7 mouse cellular contexts compared by ENCODE assay signal in genomic region chr2:104410963-104411545, GRCm38 (mm10). TPM values are rescaled to one million over a fixed set of nuclear protein-coding genes. Genes with fewer than 3 reads are reported as not detected.
DNase-seq lines count a peak whose midpoint lies in the region; ATAC-seq and TF ChIP-seq lines count a peak whose summit lies in the region.

Gene D430041D05Rik (minus strand): TSS chr2:104411013.

- peak within 1 kb of the TSS; percentile 63 for H3K4me3 ChIP-seq in lung, embryonic 14.5 days (ENCODE audit: low read depth, low read length)
- H3K4me3 ChIP-seq in embryonic facial prominence, embryonic 14.5 days (ENCODE audit: low read depth, low read length): peak within 1 kb of the TSS; percentile 65
- H3K4me3 ChIP-seq in hindbrain, postnatal 0 days (ENCODE audit: low read length): peak within 1 kb of the TSS; percentile 79
- peak within 1 kb of the TSS; percentile 65 for H3K4me3 ChIP-seq in midbrain, embryonic 12.5 days

- peaks cover 45% of the 10 kb centered on the region for H3K27me3 ChIP-seq in lung, embryonic 14.5 days (ENCODE audit: insufficient read depth, low read length)
- peaks cover 57% of the 10 kb centered on the region for H3K27me3 ChIP-seq in embryonic facial prominence, embryonic 14.5 days (replicated peaks; ENCODE audit: control insufficient read depth, insufficient read depth, low read length)
- no peaks in the 10 kb centered on the region for H3K27me3 ChIP-seq in hindbrain, postnatal 0 days (ENCODE audit: insufficient read depth, low read length)
- H3K27me3 ChIP-seq in midbrain, embryonic 12.5 days: peaks cover 54% of the 10 kb centered on the region

- no peak for TF ChIP-seq CTCF in lung, embryonic 14.5 days (IDR thresholded peaks at IDR 0.05; ENCODE audit: low read depth)
- TF ChIP-seq CTCF in hindbrain, postnatal 0 days (IDR thresholded peaks at IDR 0.05; ENCODE audit: low read depth): no peak

- no peaks in the 10 kb centered on the region for H3K4me1 ChIP-seq in lung, embryonic 14.5 days (ENCODE audit: insufficient read depth)
- H3K4me1 ChIP-seq in embryonic facial prominence, embryonic 14.5 days (ENCODE audit: control insufficient read depth, insufficient read depth, low read length): no peaks in the 10 kb centered on the region
- H3K4me1 ChIP-seq in hindbrain, postnatal 0 days (ENCODE audit: insufficient read depth, low read length): peaks cover 16% of the 10 kb centered on the region
- peaks cover 23% of the 10 kb centered on the region for H3K4me1 ChIP-seq in midbrain, embryonic 12.5 days

- H3K9me3 ChIP-seq in lung, embryonic 14.5 days (ENCODE audit: low read depth, low read length): no peaks in the 10 kb centered on the region
- H3K9me3 ChIP-seq in embryonic facial prominence, embryonic 14.5 days (ENCODE audit: control insufficient read depth, low read length): no peaks in the 10 kb centered on the region
- no peaks in the 10 kb centered on the region for H3K9me3 ChIP-seq in hindbrain, postnatal 0 days (ENCODE audit: low read length)
- H3K9me3 ChIP-seq in midbrain, embryonic 12.5 days: no peaks in the 10 kb centered on the region

- 45% methylated on average over 4 of the region's 4 CpGs for WGBS in lung, embryonic 14.5 days
- 60% methylated on average over 4 of the region's 4 CpGs for WGBS in embryonic facial prominence, embryonic 14.5 days
- WGBS in hindbrain, postnatal 0 days: 41% methylated on average over 4 of the region's 4 CpGs
- WGBS in midbrain, embryonic 12.5 days: 64% methylated on average over 4 of the region's 4 CpGs

- no peak for ATAC-seq in lung, embryonic 14.5 days (ENCODE audit: insufficient read depth)
- no peak for ATAC-seq in embryonic facial prominence, embryonic 14.5 days (ENCODE audit: low read depth)
- ATAC-seq in hindbrain, postnatal 0 days: no peak
- ATAC-seq in midbrain, embryonic 12.5 days (ENCODE audit: low FRiP score, low read depth): no peak

- no peak within 1 kb of the TSS for H3K27ac ChIP-seq in lung, embryonic 14.5 days (ENCODE audit: low read depth)
- H3K27ac ChIP-seq in embryonic facial prominence, embryonic 14.5 days (replicated peaks; ENCODE audit: low read depth, low read length): no peak within 1 kb of the TSS
- peak within 1 kb of the TSS; percentile 87 for H3K27ac ChIP-seq in hindbrain, postnatal 0 days
- peak within 1 kb of the TSS; percentile 82 for H3K27ac ChIP-seq in midbrain, embryonic 12.5 days (replicated peaks)

- no peaks in the 10 kb centered on the region for H3K36me3 ChIP-seq in lung, embryonic 14.5 days (ENCODE audit: insufficient read depth)
- no peaks in the 10 kb centered on the region for H3K36me3 ChIP-seq in embryonic facial prominence, embryonic 14.5 days (ENCODE audit: control insufficient read depth, insufficient read depth, low read length)
- H3K36me3 ChIP-seq in hindbrain, postnatal 0 days (ENCODE audit: insufficient read depth, low read length): no peaks in the 10 kb centered on the region
- H3K36me3 ChIP-seq in midbrain, embryonic 12.5 days: no peaks in the 10 kb centered on the region

- no peak for DNase-seq in lung, embryonic 14.5 days
- DNase-seq in lung, adult 18-20 months: no peak
- DNase-seq in embryonic facial prominence, embryonic 14.5 days (ENCODE audit: low spot score): no peak
- no peak for DNase-seq in hindbrain, postnatal 0 days (ENCODE audit: low spot score)
- DNase-seq in right cerebral cortex, postnatal 36 days (ENCODE audit: low spot score in 2 of 2): no peak
- DNase-seq in kidney, adult 18-20 months: no peak

- H3K9ac ChIP-seq in lung, embryonic 14.5 days: peak within 1 kb of the TSS; percentile 56
- peak within 1 kb of the TSS; percentile 65 for H3K9ac ChIP-seq in embryonic facial prominence, embryonic 14.5 days (ENCODE audit: low read depth, low read length)
- peak within 1 kb of the TSS; percentile 90 for H3K9ac ChIP-seq in hindbrain, postnatal 0 days (replicated peaks; ENCODE audit: low read length)
- peak within 1 kb of the TSS; percentile 79 for H3K9ac ChIP-seq in midbrain, embryonic 12.5 days (replicated peaks)

- H3K4me2 ChIP-seq in lung, embryonic 14.5 days: peak within 1 kb of the TSS; percentile 100
- peak within 1 kb of the TSS; percentile 100 for H3K4me2 ChIP-seq in embryonic facial prominence, embryonic 14.5 days (ENCODE audit: low read depth, low read length)
- H3K4me2 ChIP-seq in hindbrain, postnatal 0 days (ENCODE audit: low read depth, low read length): peak within 1 kb of the TSS; percentile 79
- peak within 1 kb of the TSS; percentile 91 for H3K4me2 ChIP-seq in midbrain, embryonic 12.5 days (replicated peaks)

RNA-seq across cellular contexts. Expression of gene D430041D05Rik, which starts in this region (rescaled TPM):
- polyA plus RNA-seq in lung, embryonic 14.5 days (2014; fragmentation: Nextera tagmentation; extraction: Ambion mirVana): 1.3 and 1.6 TPM in 2 replicates
- 0.84 and 1.0 TPM in 2 replicates for polyA plus RNA-seq in embryonic facial prominence, embryonic 14.5 days (2014; fragmentation: Nextera tagmentation; extraction: Ambion mirVana)
- 45.8 and 50.0 TPM in 2 replicates for total RNA-seq in hindbrain, postnatal 0 days (2014; rRNA removed)
- polyA plus RNA-seq in hindbrain, postnatal 0 days (2015; fragmentation: Nextera tagmentation; extraction: Ambion mirVana): 7.1 and 7.6 TPM in 2 replicates
- polyA plus RNA-seq in midbrain, embryonic 12.5 days (2016; fragmentation: Nextera tagmentation; extraction: Ambion mirVana): 3.2 TPM in 2 replicates

Comparison
In these comparisons a context has a peak if more than half of its experiments do, and no peak if none do; other contexts are left out.
1. H3K27ac ChIP-seq: peak in hindbrain, postnatal 0 days (single experiment) and midbrain, embryonic 12.5 days (single experiment); none in lung, embryonic 14.5 days (single experiment) and embryonic facial prominence, embryonic 14.5 days (single experiment).
2. Peak in every context shown above with its lines, with median percentiles within 50 percentile points of each other: H3K4me2 ChIP-seq, H3K4me3 ChIP-seq and H3K9ac ChIP-seq.